Mouse (Mus musculus) fat pad, adult 2 months (tissue): ENCODE measurements around the gene Fhad1.

ENCODE experiments used
- DNase-seq: peaks from one replicate; pipeline ENCODE4 v3.0.0-alpha.2; 2011; ENCODE audit warnings: low read depth, low spot score; ENCODE audit errors: extremely low read depth

The Fhad1 gene

DNA sequence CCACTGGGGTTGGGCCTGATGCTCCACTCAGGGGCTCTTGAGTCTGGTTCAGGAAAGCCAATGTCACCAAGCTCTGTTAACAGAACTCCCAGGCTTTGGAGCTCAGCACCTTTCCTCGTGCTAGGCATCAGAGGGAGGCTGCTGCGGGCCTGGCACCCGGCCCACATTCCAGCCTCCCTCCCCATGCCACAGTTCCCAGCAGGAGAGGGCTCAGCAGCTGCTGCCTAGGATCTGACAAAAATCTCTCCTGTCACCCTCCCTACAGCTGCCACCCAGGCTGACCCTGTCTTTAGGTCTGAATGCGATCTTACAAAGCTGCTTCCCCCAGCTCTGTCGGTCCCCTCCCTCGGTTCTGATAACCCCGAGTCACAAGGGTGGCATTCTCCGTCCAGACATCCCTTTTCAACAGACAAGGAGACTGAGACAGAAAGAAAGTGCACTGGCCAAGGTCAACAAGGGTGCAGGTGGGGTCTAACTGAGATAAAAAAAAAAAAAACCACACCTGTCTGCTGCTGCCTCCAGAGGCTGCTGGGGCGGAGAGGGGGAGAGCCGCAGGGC, 147.9 kb downstream of the Fhad1 start:
- DNase-seq: no peak

GRCm38 (mm10) chr4:141865600-141865999, 149.3 kb downstream of the Fhad1 start:
- peak; percentile 56 for DNase-seq

DNA sequence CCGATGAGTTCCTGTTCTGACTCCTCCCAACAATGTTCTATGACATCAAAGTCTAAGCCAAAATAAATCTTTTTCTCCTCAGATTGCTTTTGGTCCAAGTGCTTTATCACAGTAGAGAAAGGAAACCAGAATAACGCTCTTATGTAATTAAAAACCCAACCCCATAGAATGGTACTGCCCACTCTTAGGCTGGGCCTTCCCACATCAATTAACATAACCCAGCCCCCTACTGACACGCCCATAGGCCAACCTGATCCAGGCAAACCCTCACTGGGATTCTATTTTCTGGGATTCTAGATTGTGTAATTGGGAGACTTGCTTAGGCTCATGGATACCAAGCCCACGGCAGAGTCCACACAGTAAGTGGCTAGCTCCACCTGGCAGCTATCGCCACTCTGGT, 149.9 kb downstream of the Fhad1 start:
- peak; percentile 84 for DNase-seq

GRCm38 (mm10) chr4:141864506-141864905, 150.4 kb downstream of the Fhad1 start:
- no peak for DNase-seq

DNA sequence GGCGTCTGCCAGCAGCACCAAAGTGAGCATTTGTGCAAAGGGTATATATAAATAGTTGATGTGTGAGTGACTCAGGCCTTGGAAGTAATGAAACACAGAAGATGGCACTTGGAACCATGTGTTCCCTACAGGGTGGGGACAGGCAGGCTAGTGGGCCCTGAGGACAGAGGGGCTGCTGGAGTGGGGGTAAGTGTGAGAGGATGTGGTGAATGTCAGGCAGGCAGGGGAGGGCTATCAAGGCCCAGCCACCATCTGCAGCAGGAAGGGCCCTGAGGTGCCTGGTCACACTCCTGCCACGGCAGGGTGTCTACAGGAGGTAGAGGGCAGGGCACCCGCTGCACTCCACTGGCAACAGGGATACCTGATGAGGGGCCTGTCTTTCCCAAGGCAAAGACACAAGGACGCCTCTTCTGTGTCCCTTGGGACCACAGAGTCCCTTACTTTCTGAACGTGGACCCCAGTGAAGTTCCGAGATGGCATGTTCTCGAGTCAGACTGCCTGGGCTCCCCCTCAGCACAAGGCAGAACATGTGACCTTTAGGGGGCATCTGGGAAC, 151.1 kb downstream of the Fhad1 start:
- DNase-seq: no peak

DNA sequence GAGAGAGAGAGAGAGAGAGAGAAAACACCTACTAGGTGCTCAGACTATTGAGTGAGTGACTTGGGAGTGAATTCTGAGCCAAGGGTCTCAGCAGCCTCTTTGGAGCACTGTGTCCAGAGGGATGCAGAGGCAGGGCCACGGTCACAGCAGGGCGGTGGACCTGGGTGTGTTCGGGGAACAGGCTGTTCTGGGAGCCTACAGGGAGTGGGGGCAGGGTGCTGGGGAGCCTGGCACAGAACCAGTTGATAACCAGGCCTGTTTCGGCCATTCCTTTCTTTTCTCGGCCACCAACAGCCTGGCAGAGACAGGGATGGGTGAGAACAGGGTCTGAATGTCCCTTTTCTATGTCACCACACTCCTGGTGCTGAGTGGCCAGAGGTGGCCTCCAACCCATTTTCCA, 152.0 kb downstream of the Fhad1 start:
- DNase-seq: no peak

DNA sequence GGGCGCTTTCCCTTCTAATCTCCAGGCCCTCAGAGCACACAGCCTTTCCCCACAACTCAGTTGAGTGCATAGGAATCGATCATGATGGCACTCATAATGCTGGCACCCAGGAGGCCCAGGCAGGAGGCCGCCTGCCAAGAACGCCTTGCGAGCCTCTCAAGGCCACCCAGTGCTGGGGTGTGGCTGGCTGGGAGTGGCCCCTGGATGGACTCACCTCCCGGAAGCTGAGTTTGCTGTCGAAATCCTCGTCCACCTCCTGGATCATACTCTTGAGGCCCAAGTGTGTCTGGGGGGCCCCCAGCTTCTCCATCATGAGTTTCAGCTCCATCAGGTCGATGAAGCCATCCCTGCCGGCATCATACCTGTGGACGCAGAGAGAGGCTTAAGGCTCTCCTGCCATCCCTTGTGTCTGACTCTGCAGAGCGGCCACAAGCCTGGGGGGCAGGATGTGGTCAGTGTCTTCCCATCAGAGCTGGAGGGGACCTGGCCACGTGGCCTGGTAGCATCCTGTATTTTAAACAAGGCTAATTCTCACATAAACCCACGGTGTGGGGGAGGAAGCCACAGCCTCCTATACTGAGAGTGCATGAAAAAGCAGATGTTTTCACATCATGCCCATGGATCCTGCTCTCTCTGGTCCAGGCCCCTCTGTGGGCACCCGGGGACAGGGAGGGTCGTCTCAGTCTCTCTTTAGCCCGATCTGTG, 153.1 kb downstream of the Fhad1 start:
- DNase-seq: no peak

GRCm38 (mm10) chr4:141860246-141860841, 154.5 kb downstream of the Fhad1 start:
- DNase-seq: peak; percentile 84

- no peak for DNase-seq
Measured at GRCm38 (mm10) chr4:141859351-141859750, 155.5 kb downstream of the Fhad1 start.

- DNase-seq: peak; percentile 39
Measured at GRCm38 (mm10) chr4:141858501-141858900, 156.4 kb downstream of the Fhad1 start.

- DNase-seq: no peak
Measured at GRCm38 (mm10) chr4:141857422-141857930, 157.4 kb downstream of the Fhad1 start.

- DNase-seq: no peak
Measured at GRCm38 (mm10) chr4:141853437-141853836, 161.4 kb downstream of the Fhad1 start.

DNA sequence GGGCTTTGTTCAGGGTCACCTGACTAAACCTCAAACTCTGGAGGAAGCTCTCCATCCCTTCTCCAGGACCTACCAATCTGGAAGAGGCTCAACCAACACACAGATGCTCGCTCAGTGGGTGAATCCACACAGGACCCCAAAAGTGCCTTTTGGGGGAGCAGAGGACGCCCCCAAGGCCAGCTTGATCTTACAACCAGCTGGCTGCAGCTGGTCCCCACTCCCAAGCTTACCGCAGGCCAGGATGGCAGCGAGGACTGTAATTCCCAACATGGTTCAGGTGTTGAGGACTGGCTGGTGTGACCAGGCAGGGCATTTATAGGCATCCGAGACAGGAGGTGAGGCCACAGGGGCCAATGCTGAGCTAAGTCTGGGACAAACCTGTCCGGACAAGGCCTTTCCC, 168.9 kb downstream of the Fhad1 start, which contains the start of gene Ctrc:
Gene Ctrc (minus strand): TSS at position 361 of the 400 bp plus-strand sequence.
- no peak for DNase-seq
